Mouse (Mus musculus) effector memory CD4-positive, alpha-beta T cell, adult 5 months (primary cell): ENCODE results near the gene Ccl1. TPM values are rescaled to one million over a fixed set of nuclear protein-coding genes. Genes with fewer than 3 reads are reported as not detected.

Experiments
- polyA plus RNA-seq: library from polyadenylated mRNA; unstranded; fragments of 100-300 nt; shearing (Covaris generic); gene quantifications from one replicate; pipeline ENCODE4 v1.2.1, GENCODE M21; 2017

Gene Ccl1
- 8.4 TPM for polyA plus RNA-seq

DNA sequence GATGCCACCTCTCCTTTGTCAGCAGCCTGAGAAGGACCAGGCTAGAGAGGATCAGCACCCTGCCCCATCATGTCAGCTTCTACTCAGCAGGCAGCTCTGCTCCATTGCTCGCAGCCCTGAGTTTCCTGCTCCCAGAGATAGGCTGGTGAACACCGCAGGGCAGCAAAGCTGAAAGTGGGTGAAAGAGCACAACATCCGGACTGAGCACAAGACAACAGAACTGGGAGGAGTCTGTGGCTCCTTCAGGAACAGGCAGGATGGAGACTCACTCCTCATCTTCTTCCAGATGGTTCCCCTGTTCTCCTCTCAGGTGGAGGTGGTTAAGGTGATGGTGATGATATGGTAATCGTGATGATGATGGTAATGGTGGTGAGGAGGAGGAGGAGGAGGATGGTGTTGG, at the start of gene Ccl1:
Ccl1 (minus strand) TSS at position 101 of the 400 bp plus-strand sequence.

Other genes starting within 250 kb of the Ccl1 start
- gene Ccl11, start 247.9 kb downstream of the Ccl1 start, polyA plus RNA-seq: not detected
- not detected for gene Ccl12, start 203.8 kb downstream of the Ccl1 start, polyA plus RNA-seq
- gene Ccl8, start 190.5 kb downstream of the Ccl1 start, polyA plus RNA-seq: not detected
- not detected for gene Tmem132e, start 83.2 kb upstream of the Ccl1 start, polyA plus RNA-seq